ENCODE assay signal across 19 mouse cellular contexts in the genomic region with DNA sequence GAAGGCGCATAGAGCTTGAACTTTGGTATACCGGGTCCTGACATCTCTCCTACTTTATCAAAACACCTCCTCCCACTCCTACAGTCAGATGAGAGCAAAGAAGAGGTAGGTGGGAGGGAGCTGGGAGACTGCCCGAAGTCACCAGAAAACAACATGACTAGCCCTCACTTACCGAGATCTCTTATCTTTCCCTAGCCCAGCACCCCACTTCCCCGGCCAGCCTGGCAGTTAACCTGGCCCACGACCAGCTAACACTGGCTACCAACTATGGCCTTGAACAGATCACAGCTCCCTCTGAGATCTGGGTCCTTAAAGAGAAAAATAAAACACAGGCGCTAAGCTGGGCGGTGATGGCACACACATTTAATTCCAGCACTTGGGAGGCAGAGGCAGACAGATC. TPM values are rescaled to one million over a fixed set of nuclear protein-coding genes. Genes with fewer than 3 reads are reported as not detected.
A peak's percentile ranks its signal among the peaks of the same experiment; 100 is the strongest.
DNase-seq lines count a peak whose midpoint lies in the region; ATAC-seq and TF ChIP-seq lines count a peak whose summit lies in the region.
"Had no signal": no experiment of that assay in that cellular context is flagged by ENCODE, and none has a peak within 500 bp of the region (broad histone marks: within the 10 kb centered on the region; RNA-seq: fewer than 3 reads in every experiment).

No protein-coding gene starts in this region.

- H3K9ac ChIP-seq in heart, embryonic 14.5 days (ENCODE audit: low read length), result peak overlapping the region; percentile 45; the same call in 1 of the 2 replicates
- H3K9ac ChIP-seq in liver, embryonic 16.5 days (ENCODE audit: low read depth, low read length), result no peak overlapping the region
- H3K9ac ChIP-seq in liver, embryonic 12.5 days, result no peak overlapping the region
- no peak overlapping the region for H3K9ac ChIP-seq in midbrain, postnatal 0 days (replicated peaks; ENCODE audit: low read length, poor library complexity, severe bottlenecking)
- H3K9ac ChIP-seq: embryonic facial prominence, embryonic 15.5 days; limb, embryonic 15.5 days; midbrain, embryonic 12.5 days; stomach, embryonic 15.5 days had no signal

- H3K9me3 ChIP-seq in heart, embryonic 14.5 days (ENCODE audit: control insufficient read depth, low read length), result no peaks in the 10 kb centered on the region
- no peaks in the 10 kb centered on the region for H3K9me3 ChIP-seq in liver, embryonic 16.5 days (replicated peaks; ENCODE audit: control insufficient read depth, low read length)
- H3K9me3 ChIP-seq in liver, embryonic 12.5 days (replicated peaks), result no peaks in the 10 kb centered on the region
- H3K9me3 ChIP-seq in midbrain, postnatal 0 days (ENCODE audit: low read length), result no peaks in the 10 kb centered on the region
- H3K9me3 ChIP-seq: embryonic facial prominence, embryonic 15.5 days; limb, embryonic 15.5 days; midbrain, embryonic 12.5 days; stomach, embryonic 15.5 days had no signal

- DNase-seq in adrenal gland, postnatal 25 days, result peak; percentile 42
- no peak for DNase-seq in adrenal gland, adult 18-20 months (ENCODE audit: low spot score in 2 of 2)
- DNase-seq in heart, postnatal 4 days, result no peak
- peak; percentile 65 for DNase-seq in testis, postnatal 10 days (ENCODE audit: low spot score)
- DNase-seq in midbrain, postnatal 0 days (ENCODE audit: low spot score), result no peak
- DNase-seq: cerebellum, adult 18-20 months; kidney, adult 11 months; kidney, postnatal 10 days; retina, postnatal 1 day had no signal

- no peaks in the 10 kb centered on the region for H3K36me3 ChIP-seq in heart, embryonic 14.5 days (ENCODE audit: control insufficient read depth, insufficient read depth, low read length)
- H3K36me3 ChIP-seq in liver, embryonic 16.5 days (ENCODE audit: control insufficient read depth, insufficient read depth), result peaks cover 5% of the 10 kb centered on the region; the same call in 1 of the 2 replicates
- peaks cover 33% of the 10 kb centered on the region for H3K36me3 ChIP-seq in liver, embryonic 12.5 days
- H3K36me3 ChIP-seq in midbrain, postnatal 0 days (ENCODE audit: insufficient read depth, low read length), result no peaks in the 10 kb centered on the region
- H3K36me3 ChIP-seq: embryonic facial prominence, embryonic 15.5 days; limb, embryonic 15.5 days; midbrain, embryonic 12.5 days; stomach, embryonic 15.5 days had no signal

- H3K27me3 ChIP-seq in heart, embryonic 14.5 days (ENCODE audit: control insufficient read depth, insufficient read depth, low read length), result no peaks in the 10 kb centered on the region
- H3K27me3 ChIP-seq in liver, embryonic 16.5 days (ENCODE audit: control insufficient read depth, insufficient read depth, low read depth, low read length), result no peaks in the 10 kb centered on the region
- H3K27me3 ChIP-seq in liver, embryonic 12.5 days (replicated peaks), result no peaks in the 10 kb centered on the region
- no peaks in the 10 kb centered on the region for H3K27me3 ChIP-seq in midbrain, postnatal 0 days (ENCODE audit: insufficient read depth, low read length)
- H3K27me3 ChIP-seq: embryonic facial prominence, embryonic 15.5 days; limb, embryonic 15.5 days; midbrain, embryonic 12.5 days; stomach, embryonic 15.5 days had no signal

- H3K4me1 ChIP-seq in heart, embryonic 14.5 days (ENCODE audit: control insufficient read depth in 2 of 2, insufficient read depth in 2 of 2, low read length in 2 of 2), result peaks cover 37 to 46% of the 10 kb centered on the region in 2 experiments
- peaks cover 31% of the 10 kb centered on the region for H3K4me1 ChIP-seq in liver, embryonic 16.5 days (ENCODE audit: control insufficient read depth, low read depth, low read length)
- peaks cover 66% of the 10 kb centered on the region for H3K4me1 ChIP-seq in liver, embryonic 12.5 days
- H3K4me1 ChIP-seq in midbrain, postnatal 0 days (ENCODE audit: insufficient read depth, low read length), result no peaks in the 10 kb centered on the region
- H3K4me1 ChIP-seq: midbrain, embryonic 12.5 days; stomach, embryonic 15.5 days had no signal

- TF ChIP-seq CTCF in midbrain, postnatal 0 days (IDR thresholded peaks at IDR 0.05), result no peak

- no peak overlapping the region for H3K4me3 ChIP-seq in heart, embryonic 14.5 days (ENCODE audit: control insufficient read depth in 1 of 2, insufficient read depth in 1 of 2, low read depth in 1 of 2, low read length in 2 of 2)
- no peak overlapping the region for H3K4me3 ChIP-seq in liver, embryonic 16.5 days (ENCODE audit: low read depth, low read length)
- no peak overlapping the region for H3K4me3 ChIP-seq in liver, embryonic 12.5 days
- H3K4me3 ChIP-seq in midbrain, postnatal 0 days (ENCODE audit: low read depth, low read length), result no peak overlapping the region
- H3K4me3 ChIP-seq: embryonic facial prominence, embryonic 15.5 days; limb, embryonic 15.5 days; midbrain, embryonic 12.5 days; myocyte; stomach, embryonic 15.5 days had no signal

- peak overlapping the region; percentile 63 to 80 for H3K27ac ChIP-seq in heart, embryonic 14.5 days (replicated peaks in 1 of 2; ENCODE audit: control insufficient read depth in 1 of 2, insufficient read depth in 1 of 2, low read depth in 2 of 2, low read length in 2 of 2)
- H3K27ac ChIP-seq in liver, embryonic 16.5 days (ENCODE audit: low read length), result peak overlapping the region; percentile 5; the same call in 1 of the 2 replicates
- no peak overlapping the region for H3K27ac ChIP-seq in liver, embryonic 12.5 days
- H3K27ac ChIP-seq in midbrain, postnatal 0 days (ENCODE audit: low read depth, low read length), result no peak overlapping the region
- H3K27ac ChIP-seq: embryonic facial prominence, embryonic 15.5 days; limb, embryonic 15.5 days; macrophage; midbrain, embryonic 12.5 days; stomach, embryonic 15.5 days had no signal

- 44% methylated on average over 8 of the region's 8 CpGs for WGBS in heart, embryonic 14.5 days
- 54% methylated on average over 8 of the region's 8 CpGs for WGBS in liver, embryonic 16.5 days (ENCODE audit: insufficient replicate concordance)
- 70% methylated on average over 8 of the region's 8 CpGs for WGBS in liver, embryonic 12.5 days (ENCODE audit: insufficient replicate concordance)
- 86% methylated on average over 8 of the region's 8 CpGs for WGBS in midbrain, postnatal 0 days

- peak overlapping the region; percentile 40 for H3K4me2 ChIP-seq in heart, embryonic 14.5 days (ENCODE audit: low read length)
- H3K4me2 ChIP-seq in liver, embryonic 16.5 days (ENCODE audit: low read depth, low read length), result no peak overlapping the region
- no peak overlapping the region for H3K4me2 ChIP-seq in liver, embryonic 12.5 days
- H3K4me2 ChIP-seq in midbrain, postnatal 0 days (ENCODE audit: low read depth, low read length, poor library complexity, severe bottlenecking), result no peak overlapping the region
- H3K4me2 ChIP-seq: embryonic facial prominence, embryonic 15.5 days; limb, embryonic 15.5 days; midbrain, embryonic 12.5 days; stomach, embryonic 15.5 days had no signal

- no peak for ATAC-seq in heart, embryonic 14.5 days (ENCODE audit: insufficient number of reproducible peaks, insufficient read depth, low FRiP score, low read depth)
- no peak for ATAC-seq in liver, embryonic 16.5 days (ENCODE audit: low read depth)
- no peak for ATAC-seq in liver, embryonic 12.5 days
- ATAC-seq in midbrain, postnatal 0 days (ENCODE audit: low FRiP score), result no peak
- ATAC-seq: forebrain, embryonic 16.5 days had no signal

RNA-seq across cellular contexts. Expression of a gene that starts 14.5 kb away (rescaled TPM):
- total RNA-seq in adrenal gland, postnatal 25 days (2021), result 1,988 and 2,596 TPM in 2 replicates
- 1,000 to 10,000 TPM; 2,973 to 3,724 TPM for total RNA-seq in adrenal gland, adult 18-20 months (2021)
- polyA plus RNA-seq in heart, embryonic 14.5 days (2014; fragmentation: Nextera tagmentation; extraction: Ambion mirVana), result 59.7 and 61.6 TPM in 2 replicates
- total RNA-seq in heart, postnatal 4 days (2021), result 10 to 100 TPM; 65.7 to 67.0 TPM
- 78.3 and 89.5 TPM in 2 replicates for polyA plus RNA-seq in liver, embryonic 16.5 days (2015; fragmentation: Nextera tagmentation; extraction: Ambion mirVana)
- 87.1 and 88.8 TPM in 2 replicates for polyA plus RNA-seq in liver, embryonic 12.5 days (2016; fragmentation: Nextera tagmentation; extraction: Ambion mirVana)
- 60.2 and 74.0 TPM in 2 replicates for total RNA-seq in midbrain, postnatal 0 days (2014; rRNA removed)
- 57.7 and 57.9 TPM in 2 replicates for polyA plus RNA-seq in midbrain, postnatal 0 days (2015; fragmentation: Nextera tagmentation; extraction: Ambion mirVana)

Comparison
In these comparisons a context has a peak if more than half of its experiments do, and no peak if none do; other contexts are left out.
1. DNase-seq: peak in adrenal gland, postnatal 25 days (single experiment) and testis, postnatal 10 days (single experiment); none in adrenal gland, adult 18-20 months (0 of 2), heart, postnatal 4 days (single experiment) and midbrain, postnatal 0 days (single experiment).
2. H3K27ac ChIP-seq: peak in heart, embryonic 14.5 days (2 of 2) and liver, embryonic 16.5 days (single experiment); none in liver, embryonic 12.5 days (single experiment) and midbrain, postnatal 0 days (single experiment).
3. RNA of a gene that starts 14.5 kb away (total RNA-seq): 2,973 to 3,724 TPM in adrenal gland, adult 18-20 months and 1,988 to 2,596 TPM in adrenal gland, postnatal 25 days; 60.2 to 74.0 TPM in midbrain, postnatal 0 days and 65.7 to 67.0 TPM in heart, postnatal 4 days; every median in the first group is over 10 times any median in the second.